Mouse (Mus musculus): ENCODE measurements at regions not wholly inside any gene's neighbourhood (a gene's known extent, or its start where the extent isn't known, plus 50 kb on each side); places are given as distances from the start of the nearest gene placed in this dataset.
A peak's percentile ranks its signal among the peaks of the same experiment; 100 is the strongest.

GRCm38 (mm10) chr2:148116033-148116790 is 69.4 kb upstream of the Foxa2 start:
- TF ChIP-seq POLR2A (IDR thresholded peaks at IDR 0.05; ENCODE audit: borderline replicate concordance, extremely low read depth, insufficient read depth, insufficient read length) = no peak
- H3K36me3 ChIP-seq (ENCODE audit: control insufficient read depth, insufficient read depth, low read length) = no peaks in the 10 kb centered on the region
- no peak overlapping the region for H3K27ac ChIP-seq (replicated peaks; ENCODE audit: low read depth, low read length)
- no peak overlapping the region for H3K4me3 ChIP-seq (replicated peaks; ENCODE audit: low read length)
- WGBS = 78% methylated on average over 3 of the region's 3 CpGs
- H3K4me1 ChIP-seq (ENCODE audit: control insufficient read depth, insufficient read depth, low read length) = no peaks in the 10 kb centered on the region
- no peaks in the 10 kb centered on the region for H3K9me3 ChIP-seq (ENCODE audit: control insufficient read depth, low read length)
- no peak overlapping the region for H3K4me2 ChIP-seq (replicated peaks; ENCODE audit: low read depth, low read length, severe bottlenecking)
- H3K9ac ChIP-seq (ENCODE audit: low read depth, low read length, severe bottlenecking) = no peak overlapping the region
- DNase-seq (ENCODE audit: low spot score) (no peak), ATAC-seq (ENCODE audit: low FRiP score, low read depth) (no peak)
- no peaks in the 10 kb centered on the region for H3K27me3 ChIP-seq (ENCODE audit: control insufficient read depth, insufficient read depth, low read length)

- Histone ChIP-seq H3K9ac (ENCODE audit: low read depth, low read length, severe bottlenecking) (no peak overlapping the region), H3K4me1 (ENCODE audit: control insufficient read depth, insufficient read depth, low read length) (no peaks in the 10 kb centered on the region), H3K4me2 (replicated peaks; ENCODE audit: low read depth, low read length, severe bottlenecking) (no peak overlapping the region), H3K9me3 (ENCODE audit: control insufficient read depth, low read length) (no peaks in the 10 kb centered on the region), H3K27ac (replicated peaks; ENCODE audit: low read depth, low read length) (no peak overlapping the region), H3K36me3 (ENCODE audit: control insufficient read depth, insufficient read depth, low read length) (no peaks in the 10 kb centered on the region), H3K4me3 (replicated peaks; ENCODE audit: low read length) (no peak overlapping the region), H3K27me3 (ENCODE audit: control insufficient read depth, insufficient read depth, low read length) (no peaks in the 10 kb centered on the region)
- DNase-seq (ENCODE audit: low spot score) (no peak), ATAC-seq (ENCODE audit: low FRiP score, low read depth) (no peak)
- TF ChIP-seq POLR2A (IDR thresholded peaks at IDR 0.05; ENCODE audit: borderline replicate concordance, extremely low read depth, insufficient read depth, insufficient read length) = no peak
- WGBS = 43% methylated on average over 2 of the region's 2 CpGs
Measured at GRCm38 (mm10) chr2:148117420-148117819, 70.7 kb upstream of the Foxa2 start.

- H3K9me3 ChIP-seq (ENCODE audit: control insufficient read depth, low read length) = no peaks in the 10 kb centered on the region
- H3K4me1 ChIP-seq (ENCODE audit: control insufficient read depth, insufficient read depth, low read length) = no peaks in the 10 kb centered on the region
- no peaks in the 10 kb centered on the region for H3K36me3 ChIP-seq (ENCODE audit: control insufficient read depth, insufficient read depth, low read length)
- DNase-seq (ENCODE audit: low spot score) (peak; percentile 24), ATAC-seq (ENCODE audit: low FRiP score, low read depth) (peak; percentile 65)
- no peak overlapping the region for H3K9ac ChIP-seq (ENCODE audit: low read depth, low read length, severe bottlenecking)
- H3K4me2 ChIP-seq (replicated peaks; ENCODE audit: low read depth, low read length, severe bottlenecking) = no peak overlapping the region
- no peaks in the 10 kb centered on the region for H3K27me3 ChIP-seq (ENCODE audit: control insufficient read depth, insufficient read depth, low read length)
- no peak overlapping the region for H3K4me3 ChIP-seq (replicated peaks; ENCODE audit: low read length)
- no peak overlapping the region for H3K27ac ChIP-seq (replicated peaks; ENCODE audit: low read depth, low read length)
- WGBS = 34% methylated on average over 13 of the region's 13 CpGs
- no peak for TF ChIP-seq POLR2A (IDR thresholded peaks at IDR 0.05; ENCODE audit: borderline replicate concordance, extremely low read depth, insufficient read depth, insufficient read length)
Measured at GRCm38 (mm10) chr2:148121885-148122876, 75.4 kb upstream of the Foxa2 start.

- TF ChIP-seq POLR2A (IDR thresholded peaks at IDR 0.05; ENCODE audit: borderline replicate concordance, extremely low read depth, insufficient read depth, insufficient read length) = no peak
- DNase-seq (ENCODE audit: low spot score) (no peak), ATAC-seq (ENCODE audit: low FRiP score, low read depth) (no peak)
- WGBS = 48% methylated on average over 3 of the region's 3 CpGs
- Histone ChIP-seq H3K9me3 (ENCODE audit: control insufficient read depth, low read length) (no peaks in the 10 kb centered on the region), H3K36me3 (ENCODE audit: control insufficient read depth, insufficient read depth, low read length) (no peaks in the 10 kb centered on the region), H3K4me3 (replicated peaks; ENCODE audit: low read length) (no peak overlapping the region), H3K27ac (replicated peaks; ENCODE audit: low read depth, low read length) (no peak overlapping the region), H3K9ac (ENCODE audit: low read depth, low read length, severe bottlenecking) (no peak overlapping the region), H3K4me1 (ENCODE audit: control insufficient read depth, insufficient read depth, low read length) (no peaks in the 10 kb centered on the region), H3K4me2 (replicated peaks; ENCODE audit: low read depth, low read length, severe bottlenecking) (no peak overlapping the region), H3K27me3 (ENCODE audit: control insufficient read depth, insufficient read depth, low read length) (no peaks in the 10 kb centered on the region)
Measured at GRCm38 (mm10) chr2:148123780-148124179, 77.0 kb upstream of the Foxa2 start.

- no peaks in the 10 kb centered on the region for H3K9me3 ChIP-seq (ENCODE audit: control insufficient read depth, low read length)
- H3K27ac ChIP-seq (replicated peaks; ENCODE audit: low read depth, low read length) = no peak overlapping the region
- no peak overlapping the region for H3K4me2 ChIP-seq (replicated peaks; ENCODE audit: low read depth, low read length, severe bottlenecking)
- no peak for ATAC-seq (ENCODE audit: low FRiP score, low read depth)
- WGBS = 86% methylated on average over 1 of the region's 1 CpGs
- H3K36me3 ChIP-seq (ENCODE audit: control insufficient read depth, insufficient read depth, low read length) = no peaks in the 10 kb centered on the region
- H3K27me3 ChIP-seq (ENCODE audit: control insufficient read depth, insufficient read depth, low read length) = no peaks in the 10 kb centered on the region
- no peaks in the 10 kb centered on the region for H3K4me1 ChIP-seq (ENCODE audit: control insufficient read depth, insufficient read depth, low read length)
- no peak overlapping the region for H3K9ac ChIP-seq (ENCODE audit: low read depth, low read length, severe bottlenecking)
- TF ChIP-seq POLR2A (IDR thresholded peaks at IDR 0.05; ENCODE audit: borderline replicate concordance, extremely low read depth, insufficient read depth, insufficient read length) = no peak
- no peak overlapping the region for H3K4me3 ChIP-seq (replicated peaks; ENCODE audit: low read length)
- DNase-seq (ENCODE audit: low spot score) = no peak
Measured at GRCm38 (mm10) chr2:148133811-148134210, 87.0 kb upstream of the Foxa2 start.

All from limb, embryonic 14.5 days (tissue).